Mouse (Mus musculus) kidney, adult 2 months (tissue): ENCODE results near the gene Vhl.

ENCODE experiments used
- CTCF ChIP-seq: fragments of 200-500 bp; conservative IDR thresholded peaks from 2 replicates; pipeline ENCODE4 v1.5.1; 2011; ENCODE audit warnings: low read depth, mild to moderate bottlenecking, control low read depth, low read length, moderate library complexity, mixed read lengths; ENCODE audit not compliant: insufficient read depth, insufficient read length
- POLR2A ChIP-seq: fragments of 200-500 bp; IDR thresholded peaks from one replicate; pipeline ENCODE4 v1.6.1; 2011; ENCODE audit warnings: low read depth, low read length, control low read depth

GRCm38 (mm10) chr6:113677070-113677734 lies 53.4 kb downstream of the Vhl start:
- TF ChIP-seq CTCF (no peak), POLR2A (no peak)
